Mouse (Mus musculus) stomach, postnatal 0 days (tissue): ENCODE measurements around the gene Gstp3.

Source experiments
- CTCF ChIP-seq: IDR thresholded peaks from 2 replicates; pipeline ENCODE4 v1.5.1; 2016; ENCODE audit warnings: antibody characterized with exemption, low read depth, mild to moderate bottlenecking, moderate library complexity
- EP300 ChIP-seq: optimal IDR thresholded peaks from 2 replicates; pipeline ENCODE3; 2016; ENCODE audit warnings: antibody characterized with exemption

DNA sequence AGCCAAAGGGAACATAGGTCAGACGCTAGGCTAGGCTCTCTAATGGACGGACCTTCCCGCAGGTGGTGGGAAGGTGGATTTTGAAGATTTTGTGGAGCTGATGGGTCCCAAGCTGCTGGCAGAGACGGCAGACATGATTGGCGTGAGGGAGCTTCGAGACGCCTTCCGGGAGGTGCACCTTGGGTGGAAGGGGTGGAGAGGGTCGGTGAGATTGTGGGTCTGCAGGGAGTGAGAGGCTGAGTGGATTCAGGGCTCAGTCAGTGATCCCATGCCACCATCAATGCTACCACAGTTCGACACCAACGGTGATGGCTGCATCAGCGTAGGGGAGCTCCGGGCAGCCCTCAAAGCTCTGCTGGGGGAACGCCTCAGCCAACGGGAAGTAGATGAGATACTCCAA is 26.8 kb upstream of the Gstp3 start:
- no peak for TF ChIP-seq CTCF
- TF ChIP-seq EP300: no peak
